Mouse (Mus musculus) CH12.LX (cell line): ENCODE data around the gene Olfr718-ps1. TPM values are rescaled to one million over a fixed set of nuclear protein-coding genes. Genes with fewer than 3 reads are reported as not detected.

Experiments used
- DNase-seq: peaks from one replicate; pipeline ENCODE4 v3.0.0-alpha.2; 2013; ENCODE audit errors: extremely low read depth
- H3K27ac ChIP-seq: 2 replicates; pipeline ENCODE4 v1.5.1; 2012; ENCODE audit warnings: low read depth, mild to moderate bottlenecking, control low read depth, moderate library complexity; ENCODE audit not compliant: insufficient read depth
- H3K27me3 ChIP-seq: replicated peaks from 2 replicates; pipeline ENCODE3; 2012; ENCODE audit warnings: inconsistent platforms
- H3K36me3 ChIP-seq, 2 experiments: replicated peaks in 1 of 2; 2 replicates each; pipeline versions ENCODE3 to v1.6.1; 2012; ENCODE audit warnings: inconsistent platforms in 1 of 2, low read length in 1 of 2, mild to moderate bottlenecking in 1 of 2, mixed read lengths in 1 of 2, moderate library complexity in 1 of 2; ENCODE audit not compliant: control insufficient read depth in 1 of 2, insufficient read depth in 1 of 2
- H3K4me1 ChIP-seq, 2 experiments: 2 replicates each; pipeline ENCODE4 v1.6.1; 2012; ENCODE audit warnings: inconsistent platforms in 1 of 2, moderate library complexity in 1 of 2; ENCODE audit not compliant: insufficient read depth in 2 of 2, control insufficient read depth in 1 of 2
- H3K4me2 ChIP-seq: 2 replicates; pipeline ENCODE4 v1.6.1; 2012; ENCODE audit warnings: low read depth, mild to moderate bottlenecking, control low read depth; ENCODE audit not compliant: poor library complexity, insufficient read depth, severe bottlenecking
- H3K4me3 ChIP-seq, 3 experiments: fragments of 150-350 bp in 1 of 3; sonication (generic) in 1 of 3; replicated peaks in 1 of 3; 2 replicates each; pipeline versions ENCODE3 to v1.5.1; 2011 to 2012; ENCODE audit warnings: low read depth in 2 of 3, low read length in 2 of 3, mild to moderate bottlenecking in 2 of 3, moderate library complexity in 2 of 3, control low read depth in 1 of 3, improper control_type of control experiment in 1 of 3, inconsistent platforms in 1 of 3, mixed read lengths in 1 of 3; ENCODE audit not compliant: poor library complexity in 1 of 3
- H3K79me2 ChIP-seq: replicated peaks from 2 replicates; pipeline ENCODE4 v1.6.1; 2012; ENCODE audit warnings: mild to moderate bottlenecking, moderate library complexity; ENCODE audit not compliant: control insufficient read depth, poor library complexity, insufficient read depth, severe bottlenecking; ENCODE audit errors: extremely low read depth
- H3K9ac ChIP-seq: 2 replicates; pipeline ENCODE4 v1.6.1; 2012; ENCODE audit warnings: low read depth, mild to moderate bottlenecking, control low read depth, moderate library complexity; ENCODE audit not compliant: insufficient read depth
- H3K9me3 ChIP-seq: replicated peaks from 2 replicates; pipeline ENCODE3; 2012; ENCODE audit warnings: low read length, inconsistent platforms, mixed read lengths
- BHLHE40 ChIP-seq: IDR thresholded peaks from 2 replicates; pipeline ENCODE4 v1.6.1; 2011; ENCODE audit warnings: mild to moderate bottlenecking, low read depth, low read length, improper control_type of control experiment
- CHD1 ChIP-seq: IDR thresholded peaks from 2 replicates; pipeline ENCODE4 v1.6.1; 2012; ENCODE audit warnings: low read depth, low read length, improper control_type of control experiment, inconsistent platforms
- CHD2 ChIP-seq: IDR thresholded peaks from 2 replicates; pipeline ENCODE4 v1.6.1; 2011; ENCODE audit warnings: low read length, improper control_type of control experiment
- CTCF ChIP-seq, 2 experiments: IDR thresholded peaks in 1 of 2; conservative IDR thresholded peaks in 1 of 2; 2 replicates each; pipeline ENCODE4 v1.5.1; 2011 to 2012; ENCODE audit warnings: low read depth in 2 of 2, low read length in 2 of 2, improper control_type of control experiment in 1 of 2, inconsistent platforms in 1 of 2, mild to moderate bottlenecking in 1 of 2, moderate library complexity in 1 of 2
- E2F4 ChIP-seq: IDR thresholded peaks from 2 replicates; pipeline ENCODE4 v1.6.1; 2011; ENCODE audit warnings: low read depth, low read length, improper control_type of control experiment; ENCODE audit not compliant: insufficient replicate concordance
- ELF1 ChIP-seq: IDR thresholded peaks from 2 replicates; pipeline ENCODE4 v1.6.1; 2014; ENCODE audit warnings: low read depth, mild to moderate bottlenecking, inconsistent platforms, low read length, improper control_type of control experiment
- EP300 ChIP-seq: IDR thresholded peaks from 2 replicates; pipeline ENCODE4 v1.6.1; 2011; ENCODE audit warnings: low read length, improper control_type of control experiment
- ETS1 ChIP-seq: conservative IDR thresholded peaks from 2 replicates; pipeline ENCODE4 v1.6.1; 2012; ENCODE audit warnings: low read depth, mild to moderate bottlenecking, inconsistent platforms, low read length, improper control_type of control experiment, moderate library complexity
- GABPA ChIP-seq: IDR thresholded peaks from 2 replicates; pipeline ENCODE4 v1.6.1; 2012; ENCODE audit warnings: low read depth, low read length, improper control_type of control experiment, inconsistent platforms; ENCODE audit not compliant: insufficient replicate concordance
- HCFC1 ChIP-seq: IDR thresholded peaks from 2 replicates; pipeline ENCODE4 v1.6.1; 2012; ENCODE audit warnings: low read depth, mild to moderate bottlenecking, inconsistent platforms, low read length, improper control_type of control experiment
- IRF4 ChIP-seq: IDR thresholded peaks from 2 replicates; pipeline ENCODE4 v1.6.1; 2014; ENCODE audit warnings: low read depth, mild to moderate bottlenecking, inconsistent platforms, low read length, improper control_type of control experiment
- JUN ChIP-seq: IDR thresholded peaks from 2 replicates; pipeline ENCODE4 v1.6.1; 2011; ENCODE audit warnings: low read depth, mild to moderate bottlenecking, low read length, improper control_type of control experiment, moderate library complexity; ENCODE audit not compliant: insufficient read depth
- JUND ChIP-seq: conservative IDR thresholded peaks from 2 replicates; pipeline ENCODE4 v1.6.1; 2011; ENCODE audit warnings: low read depth, low read length, improper control_type of control experiment
- KAT2A ChIP-seq: IDR thresholded peaks from 2 replicates; pipeline ENCODE4 v1.6.1; 2012; ENCODE audit warnings: low read length, improper control_type of control experiment, inconsistent platforms; ENCODE audit not compliant: insufficient replicate concordance
- MAFK ChIP-seq: IDR thresholded peaks from 2 replicates; pipeline ENCODE4 v1.6.1; 2011; ENCODE audit warnings: low read length, improper control_type of control experiment; ENCODE audit not compliant: insufficient replicate concordance
- MAZ ChIP-seq: IDR thresholded peaks from 2 replicates; pipeline ENCODE4 v1.6.1; 2012; ENCODE audit warnings: low read depth, mild to moderate bottlenecking, inconsistent platforms, low read length, improper control_type of control experiment, moderate library complexity
- MEF2A ChIP-seq: IDR thresholded peaks from 2 replicates; pipeline ENCODE4 v1.6.1; 2014; ENCODE audit warnings: low read depth, mild to moderate bottlenecking, inconsistent platforms, low read length, improper control_type of control experiment, borderline replicate concordance
- MXI1 ChIP-seq: IDR thresholded peaks from 2 replicates; pipeline ENCODE4 v1.6.1; 2011; ENCODE audit warnings: mild to moderate bottlenecking, low read depth, low read length, improper control_type of control experiment
- MYC ChIP-seq: IDR thresholded peaks from 2 replicates; pipeline ENCODE4 v1.6.1; 2011; ENCODE audit warnings: low read depth, mild to moderate bottlenecking, improper control_type of control experiment, low read length
- NELFE ChIP-seq: IDR thresholded peaks from 2 replicates; pipeline ENCODE4 v1.6.1; 2011; ENCODE audit warnings: low read depth, low read length, improper control_type of control experiment
- NRF1 ChIP-seq: IDR thresholded peaks from 2 replicates; pipeline ENCODE4 v1.6.1; 2014; ENCODE audit warnings: low read depth, mild to moderate bottlenecking, inconsistent platforms, low read length, improper control_type of control experiment, moderate library complexity
- PAX5 ChIP-seq: IDR thresholded peaks from 2 replicates; pipeline ENCODE4 v1.6.1; 2012; ENCODE audit warnings: low read length, inconsistent platforms, mixed read lengths
- POLR2A ChIP-seq: IDR thresholded peaks from 2 replicates; pipeline ENCODE4 v1.6.1; 2011; ENCODE audit warnings: low read depth, mild to moderate bottlenecking, improper control_type of control experiment, low read length
- POLR2AphosphoS2 ChIP-seq: IDR thresholded peaks from 2 replicates; pipeline ENCODE4 v1.6.1; 2011; ENCODE audit warnings: low read depth, low read length, improper control_type of control experiment
- RAD21 ChIP-seq: IDR thresholded peaks from 2 replicates; pipeline ENCODE4 v1.6.1; 2011; ENCODE audit warnings: low read depth, mild to moderate bottlenecking, low read length, improper control_type of control experiment, moderate library complexity
- RCOR1 ChIP-seq: conservative IDR thresholded peaks from 2 replicates; pipeline ENCODE4 v1.6.1; 2012; ENCODE audit warnings: low read depth, mild to moderate bottlenecking, inconsistent platforms, low read length, improper control_type of control experiment
- SIN3A ChIP-seq: IDR thresholded peaks from 2 replicates; pipeline ENCODE4 v1.6.1; 2012; ENCODE audit warnings: low read length, improper control_type of control experiment, inconsistent platforms
- SMC3 ChIP-seq: IDR thresholded peaks from 2 replicates; pipeline ENCODE4 v1.6.1; 2011; ENCODE audit warnings: low read depth, low read length, improper control_type of control experiment
- TBP ChIP-seq: conservative IDR thresholded peaks from 2 replicates; pipeline ENCODE4 v1.6.1; 2011; ENCODE audit warnings: low read depth, low read length, improper control_type of control experiment
- TCF12 ChIP-seq: IDR thresholded peaks from 2 replicates; pipeline ENCODE4 v1.6.1; 2014; ENCODE audit warnings: low read depth, mild to moderate bottlenecking, inconsistent platforms, low read length, improper control_type of control experiment
- UBTF ChIP-seq: IDR thresholded peaks from 2 replicates; pipeline ENCODE4 v1.6.1; 2012; ENCODE audit warnings: low read depth, mild to moderate bottlenecking, inconsistent platforms, low read length, improper control_type of control experiment, moderate library complexity
- USF1 ChIP-seq: IDR thresholded peaks from 2 replicates; pipeline ENCODE4 v1.6.1; 2014; ENCODE audit warnings: low read depth, mild to moderate bottlenecking, inconsistent platforms, low read length, improper control_type of control experiment
- USF2 ChIP-seq: conservative IDR thresholded peaks from 2 replicates; pipeline ENCODE4 v1.6.1; 2011; ENCODE audit warnings: low read depth, low read length, improper control_type of control experiment
- ZC3H11A ChIP-seq: IDR thresholded peaks from 2 replicates; pipeline ENCODE4 v1.6.1; 2012; ENCODE audit warnings: low read depth, mild to moderate bottlenecking, inconsistent platforms, low read length, improper control_type of control experiment
- ZKSCAN1 ChIP-seq: IDR thresholded peaks from 2 replicates; pipeline ENCODE4 v1.6.1; 2012; ENCODE audit warnings: low read depth, inconsistent platforms, low read length, improper control_type of control experiment, borderline replicate concordance
- ZMIZ1 ChIP-seq: IDR thresholded peaks from 2 replicates; pipeline ENCODE4 v1.6.1; 2012; ENCODE audit warnings: low read depth, mild to moderate bottlenecking, inconsistent platforms, low read length, improper control_type of control experiment
- ZNF384 ChIP-seq: IDR thresholded peaks from 2 replicates; pipeline ENCODE4 v1.6.1; 2012; ENCODE audit warnings: low read depth, low read length, improper control_type of control experiment, inconsistent platforms
- dilution Hi-C: fragments of 300-500 bp; cut with MboI; formaldehyde crosslinking; loops from 2 replicates; pipeline ENCODE4 v1.14.3; 2020; ENCODE audit warnings: low sequenced_read_pairs; ENCODE audit not compliant: extremely low pct_unique_long_range_greater_than_20kb, extremely low pct_ligation_motif_present
- in situ Hi-C: fragments of 300-500 bp; cut with MboI; formaldehyde crosslinking; loops from 3 replicates; pipeline ENCODE4 v1.14.3; 2019; ENCODE audit warnings: low sequenced_read_pairs, low pct_ligation_motif_present, low pct_unique_long_range_greater_than_20kb, mixed read lengths
- polyA plus RNA-seq: library from polyadenylated mRNA; unstranded; fragments of >175 nt; gene quantifications from 2 replicates; pipeline ENCODE4 v1.2.1, GENCODE M21; 2012; ENCODE audit warnings: low read depth; ENCODE audit not compliant: insufficient read length
- total RNA-seq, 2 experiments: library from RNA; depleted of rRNA; stranded (reverse); fragments of 300-350 nt in 1 of 2; fragments of >200 nt in 1 of 2; gene quantifications; 2 replicates each; pipeline ENCODE4 v1.2.3; 2012 to 2014

Olfr718-ps1 gene
- total and polyA plus RNA-seq, 3 experiments, result not detected

DNA sequence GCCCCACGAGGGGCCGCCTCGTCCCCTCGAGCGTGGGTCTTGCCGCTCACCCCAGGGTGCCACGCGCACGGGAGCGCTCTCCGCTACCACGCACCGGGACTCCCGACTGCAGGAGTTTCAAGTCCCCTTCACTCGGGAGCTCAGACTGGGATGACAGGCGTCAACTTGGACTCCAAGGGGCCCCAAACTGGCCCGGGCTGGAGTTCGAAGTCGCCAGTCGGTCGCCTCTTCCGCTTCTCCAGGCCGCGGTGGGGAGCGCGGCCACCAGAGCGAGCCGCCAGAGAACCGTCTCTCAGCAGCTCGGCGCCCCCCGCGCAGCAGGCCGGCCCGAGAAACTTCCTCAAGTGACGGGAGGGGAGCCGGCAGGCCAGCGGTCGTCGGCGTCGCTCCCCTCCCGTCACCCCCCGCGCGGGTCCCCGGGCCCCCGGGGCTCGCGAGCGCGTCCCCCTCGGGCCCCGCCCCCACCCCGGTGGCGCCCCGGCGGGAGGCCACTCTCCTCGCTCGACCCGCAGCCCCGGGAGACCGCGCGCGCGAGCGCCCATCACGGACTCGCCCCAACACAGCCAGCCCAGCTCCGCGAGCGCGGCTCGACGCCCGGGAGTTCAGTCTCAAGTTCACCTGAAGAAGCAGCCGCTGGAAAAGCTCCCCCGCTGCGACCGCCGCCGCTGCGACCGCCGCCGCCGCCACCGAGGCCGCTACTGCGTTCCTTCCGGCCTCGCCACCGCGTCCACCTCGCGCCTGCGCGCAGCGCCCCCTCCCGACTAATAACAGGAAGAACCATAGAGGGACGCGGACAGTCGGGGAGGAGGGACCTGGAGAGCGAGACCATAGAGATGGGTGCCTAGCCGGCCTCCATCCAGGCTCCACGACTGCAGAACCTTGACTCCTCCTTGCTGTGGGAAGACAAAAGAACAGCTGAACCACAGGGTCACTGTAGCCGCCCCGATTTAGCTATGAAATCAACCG lies 34.8 kb downstream of the Olfr718-ps1 start, which contains the start of gene Rnf216:
Gene Rnf216, minus strand, starts transcription at position 714 of the 966 bp plus-strand sequence.
- Histone ChIP-seq H3K9me3 (peaks cover 4% of the 10 kb centered on the region), H3K79me2 (peaks cover 44% of the 10 kb centered on the region), H3K9ac (peak within 1 kb of the TSS; percentile 50), H3K27ac (peak within 1 kb of the TSS; percentile 24; the same call in 1 of the 2 replicates), H3K4me2 (peak within 1 kb of the TSS; percentile 94), H3K36me3 (peaks cover 3 to 23% of the 10 kb centered on the region in 2 experiments), H3K4me3 (peak within 1 kb of the TSS; percentile 62 to 85 (median 80)), H3K4me1 (peaks cover 0 to 31% of the 10 kb centered on the region in 2 experiments), H3K27me3 (no peaks in the 10 kb centered on the region)
- dilution Hi-C loops (no loop called here), in situ Hi-C loops (no loop called here)
- DNase-seq, result peak; percentile 94
- TF ChIP-seq CHD1, result no peak; the same call in 1 of the 2 replicates
- peak in 1 of 2 experiments; percentile 79; a peak in 3 of 4 replicates for TF ChIP-seq CTCF (conservative IDR thresholded peaks at IDR 0.05 in 1 of 2, IDR thresholded peaks at IDR 0.05 in 1 of 2; ENCODE audit: low read depth in 2 of 2, low read length in 2 of 2)
- TF ChIP-seq TCF12, result peak; percentile 90
- TF ChIP-seq BHLHE40, result no peak
- no peak for TF ChIP-seq USF2
- TF ChIP-seq POLR2AphosphoS2, result no peak
- TF ChIP-seq MEF2A, result peak; percentile 69; the same call in 1 of the 2 replicates
- peak; percentile 12 for TF ChIP-seq RAD21
- TF ChIP-seq USF1, result no peak
- 0 out of 2 replicates have a peak, but pooled peaks have one; percentile 64 for TF ChIP-seq KAT2A
- TF ChIP-seq ZKSCAN1, result no peak
- no peak for TF ChIP-seq ZC3H11A
- peak; percentile 90 for TF ChIP-seq TBP
- TF ChIP-seq SMC3, result peak; percentile 40; the same call in 1 of the 2 replicates
- TF ChIP-seq ZNF384, result no peak
- peak; percentile 25; the same call in 1 of the 2 replicates for TF ChIP-seq JUND
- TF ChIP-seq HCFC1, result peak; percentile 82
- no peak for TF ChIP-seq PAX5
- TF ChIP-seq EP300, result no peak
- TF ChIP-seq ELF1, result peak; percentile 95
- TF ChIP-seq ZMIZ1, result peak; percentile 92
- peak; percentile 71 for TF ChIP-seq MYC
- peak; percentile 69 for TF ChIP-seq GABPA
- peak; percentile 76; the same call in 1 of the 2 replicates for TF ChIP-seq MXI1
- peak; percentile 90 for TF ChIP-seq NELFE
- peak; percentile 81 for TF ChIP-seq UBTF
- TF ChIP-seq ETS1, result no peak; the same call in 1 of the 2 replicates
- TF ChIP-seq POLR2A, result peak; percentile 82
- TF ChIP-seq MAFK, result no peak
- TF ChIP-seq SIN3A, result peak; percentile 70; the same call in 1 of the 2 replicates
- TF ChIP-seq NRF1, result peak; percentile 89
- no peak for TF ChIP-seq JUN
- peak; percentile 12; the same call in 1 of the 2 replicates for TF ChIP-seq RCOR1
- peak; percentile 47; the same call in 1 of the 2 replicates for TF ChIP-seq E2F4
- peak; percentile 20; the same call in 1 of the 2 replicates for TF ChIP-seq CHD2
- peak; percentile 75; the same call in 1 of the 2 replicates for TF ChIP-seq MAZ
- peak; percentile 64; the same call in 1 of the 2 replicates for TF ChIP-seq IRF4
